Mouse (Mus musculus): ENCODE measurements at regions not wholly inside any gene's neighbourhood (a gene's known extent, or its start where the extent isn't known, plus 50 kb on each side); places are given as distances from the start of the nearest gene placed in this dataset.

GRCm38 (mm10) chr12:106411075-106411474, 401.0 kb downstream of the Vrk1 start:
- no peak for TF ChIP-seq MAFK (IDR thresholded peaks at IDR 0.05; ENCODE audit: insufficient read depth, low read depth, low read length)
- TF ChIP-seq HCFC1 (IDR thresholded peaks at IDR 0.05; ENCODE audit: borderline replicate concordance, insufficient read depth, low read length), result no peak

Data from ES-E14 (cell line).